Mouse (Mus musculus) testis, adult 2 months (tissue): Measurements from ENCODE around the gene Rilp.
A peak's percentile ranks its signal among the peaks of the same experiment; 100 is the strongest.

Experiments used
- CTCF ChIP-seq: fragments of 200-500 bp; IDR thresholded peaks from 2 replicates; pipeline ENCODE4 v1.5.1; 2012; ENCODE audit warnings: low read depth, mild to moderate bottlenecking, inconsistent platforms, low read length, moderate library complexity; ENCODE audit not compliant: control insufficient read depth, insufficient read depth, insufficient replicate concordance
- POLR2A ChIP-seq: fragments of 200-500 bp; IDR thresholded peaks from 2 replicates; pipeline ENCODE4 v1.6.1; 2012; ENCODE audit warnings: low read depth, mild to moderate bottlenecking, inconsistent platforms, low read length, moderate library complexity; ENCODE audit not compliant: control insufficient read depth

- TF ChIP-seq CTCF (no peak), POLR2A (peak; percentile 95)
These were observed 23.2 kb upstream of the Rilp start, which contains the start of gene Prpf8 for GRCm38 (mm10) chr11:75486601-75487285.
